Mouse (Mus musculus) bone marrow, adult 2 months (tissue): Measurements from ENCODE around the gene Zfyve1. TPM values are rescaled to one million over a fixed set of nuclear protein-coding genes. Genes with fewer than 3 reads are reported as not detected.
A peak's percentile ranks its signal among the peaks of the same experiment; 100 is the strongest.

Experiments used
- H3K27ac ChIP-seq: fragments of 200-500 bp; 2 replicates; pipeline ENCODE4 v1.5.1; 2012; ENCODE audit warnings: low read depth, mild to moderate bottlenecking, control low read depth, inconsistent platforms, low read length; ENCODE audit not compliant: control insufficient read depth, poor library complexity, insufficient read depth
- H3K4me1 ChIP-seq: fragments of 200-500 bp; 2 replicates; pipeline ENCODE4 v1.6.1; 2011; ENCODE audit warnings: low read length; ENCODE audit not compliant: control insufficient read depth, insufficient read depth
- H3K4me3 ChIP-seq: fragments of 200-500 bp; replicated peaks from 2 replicates; pipeline ENCODE3; 2011; ENCODE audit warnings: mild to moderate bottlenecking, low read depth, low read length, control low read depth; ENCODE audit not compliant: control insufficient read depth
- CTCF ChIP-seq: fragments of 200-500 bp; IDR thresholded peaks from 2 replicates; pipeline ENCODE4 v1.5.1; 2011; ENCODE audit warnings: low read length, control low read depth; ENCODE audit not compliant: control insufficient read depth, insufficient read depth
- POLR2A ChIP-seq: fragments of 200-500 bp; IDR thresholded peaks from 2 replicates; pipeline ENCODE4 v1.6.1; 2011; ENCODE audit warnings: low read depth, mild to moderate bottlenecking, control low read depth, low read length, borderline replicate concordance; ENCODE audit not compliant: control insufficient read depth
- WGBS: fragments of 180-500 bp; shearing (Covaris S2); methylation state at CpG from one replicate; pipeline ENCODE4 v1.1.7; 2018; 5-methylcytosine and 5-hydroxymethylcytosine counted together
- polyA plus RNA-seq: library from polyadenylated mRNA; stranded (reverse); fragments of >200 nt; gene quantifications from 2 replicates; pipeline ENCODE4 v1.2.4, GENCODE M21; 2011; ENCODE audit warnings: low replicate concordance; ENCODE audit not compliant: missing spikeins, insufficient read depth, insufficient read length

Zfyve1 gene
- polyA plus RNA-seq, 1 experiment, result 17.5 TPM

- Histone ChIP-seq H3K4me3 (no peak overlapping the region), H3K4me1 (no peaks in the 10 kb centered on the region), H3K27ac (no peak overlapping the region)
- TF ChIP-seq CTCF, result no peak
- no peak for TF ChIP-seq POLR2A
- WGBS, result 89% methylated on average over 5 of the region's 5 CpGs
Measured at GRCm38 (mm10) chr12:83572717-83573116, 24.3 kb downstream of the Zfyve1 start.

- Histone ChIP-seq H3K4me1 (no peaks in the 10 kb centered on the region), H3K27ac (no peak overlapping the region), H3K4me3 (no peak overlapping the region)
- TF ChIP-seq POLR2A, result no peak
- TF ChIP-seq CTCF, result no peak
- 88% methylated on average over 3 of the region's 3 CpGs for WGBS
Measured at GRCm38 (mm10) chr12:83569866-83570265, 27.2 kb downstream of the Zfyve1 start.

- no peak overlapping the region for H3K4me3 ChIP-seq
- 90% methylated on average over 3 of the region's 3 CpGs for WGBS
- no peaks in the 10 kb centered on the region for H3K4me1 ChIP-seq
- no peak overlapping the region for H3K27ac ChIP-seq
- TF ChIP-seq POLR2A (no peak), CTCF (no peak)
Measured at GRCm38 (mm10) chr12:83562589-83562988, 34.4 kb downstream of the Zfyve1 start.

- no peaks in the 10 kb centered on the region for H3K4me1 ChIP-seq
- H3K4me3 ChIP-seq, result no peak overlapping the region
- no peak for TF ChIP-seq CTCF
- no peak for TF ChIP-seq POLR2A
- WGBS, result 61% methylated on average over 6 of the region's 6 CpGs
- H3K27ac ChIP-seq, result no peak overlapping the region
Measured at GRCm38 (mm10) chr12:83560189-83560588, 36.8 kb downstream of the Zfyve1 start.

GRCm38 (mm10) chr12:83558496-83558895 is 38.5 kb downstream of the Zfyve1 start:
- Histone ChIP-seq H3K4me3 (no peak overlapping the region), H3K4me1 (no peaks in the 10 kb centered on the region)
- TF ChIP-seq CTCF (no peak), POLR2A (no peak)

GRCm38 (mm10) chr12:83555605-83556004 is 41.4 kb downstream of the Zfyve1 start:
- WGBS, result 45% methylated on average over 9 of the region's 9 CpGs
- no peaks in the 10 kb centered on the region for H3K4me1 ChIP-seq
- H3K27ac ChIP-seq, result no peak overlapping the region
- H3K4me3 ChIP-seq, result no peak overlapping the region
- TF ChIP-seq POLR2A, result no peak
- TF ChIP-seq CTCF, result no peak

More at GRCm38 (mm10) chr12:83558496-83558895, 38.5 kb downstream of the Zfyve1 start:
- WGBS, result 94% methylated on average over 7 of the region's 7 CpGs
- H3K27ac ChIP-seq, result no peak overlapping the region

- no peaks in the 10 kb centered on the region for H3K4me1 ChIP-seq
- H3K27ac ChIP-seq, result no peak overlapping the region
- H3K4me3 ChIP-seq, result no peak overlapping the region
- 72% methylated on average over 4 of the region's 4 CpGs for WGBS
- TF ChIP-seq POLR2A (no peak), CTCF (no peak)
Measured at GRCm38 (mm10) chr12:83553816-83554215, 43.2 kb downstream of the Zfyve1 start.

GRCm38 (mm10) chr12:83551305-83551704 is 45.7 kb downstream of the Zfyve1 start:
- Histone ChIP-seq H3K4me3 (no peak overlapping the region), H3K27ac (no peak overlapping the region), H3K4me1 (no peaks in the 10 kb centered on the region)
- 92% methylated on average over 16 of the region's 16 CpGs for WGBS
- TF ChIP-seq CTCF (no peak), POLR2A (0 out of 2 replicates have a peak, but pooled peaks have one; percentile 16)

- H3K27ac ChIP-seq, result no peak overlapping the region
- TF ChIP-seq CTCF, result no peak
- TF ChIP-seq POLR2A, result no peak
- no peaks in the 10 kb centered on the region for H3K4me1 ChIP-seq
- no peak overlapping the region for H3K4me3 ChIP-seq
Measured at GRCm38 (mm10) chr12:83544791-83545190, 52.2 kb downstream of the Zfyve1 start.
